Mouse (Mus musculus) frontal cortex, adult 2 months (tissue): ENCODE results near the gene Myh14. TPM values are rescaled to one million over a fixed set of nuclear protein-coding genes. Genes with fewer than 3 reads are reported as not detected.

Source experiments
- DNase-seq, 2 experiments: peaks; one replicate each; pipeline ENCODE4 v3.0.0; 2022; ENCODE audit warnings: low spot score in 1 of 2; ENCODE audit errors: extremely low spot score in 1 of 2
- polyA plus RNA-seq: library from polyadenylated mRNA; depleted of rRNA; stranded (reverse); fragments of >200 nt; gene quantifications from 2 replicates; pipeline ENCODE4 v1.2.3, GENCODE M21; 2012

The Myh14 gene
- polyA plus RNA-seq, 1 experiment = 17.5 TPM

DNA sequence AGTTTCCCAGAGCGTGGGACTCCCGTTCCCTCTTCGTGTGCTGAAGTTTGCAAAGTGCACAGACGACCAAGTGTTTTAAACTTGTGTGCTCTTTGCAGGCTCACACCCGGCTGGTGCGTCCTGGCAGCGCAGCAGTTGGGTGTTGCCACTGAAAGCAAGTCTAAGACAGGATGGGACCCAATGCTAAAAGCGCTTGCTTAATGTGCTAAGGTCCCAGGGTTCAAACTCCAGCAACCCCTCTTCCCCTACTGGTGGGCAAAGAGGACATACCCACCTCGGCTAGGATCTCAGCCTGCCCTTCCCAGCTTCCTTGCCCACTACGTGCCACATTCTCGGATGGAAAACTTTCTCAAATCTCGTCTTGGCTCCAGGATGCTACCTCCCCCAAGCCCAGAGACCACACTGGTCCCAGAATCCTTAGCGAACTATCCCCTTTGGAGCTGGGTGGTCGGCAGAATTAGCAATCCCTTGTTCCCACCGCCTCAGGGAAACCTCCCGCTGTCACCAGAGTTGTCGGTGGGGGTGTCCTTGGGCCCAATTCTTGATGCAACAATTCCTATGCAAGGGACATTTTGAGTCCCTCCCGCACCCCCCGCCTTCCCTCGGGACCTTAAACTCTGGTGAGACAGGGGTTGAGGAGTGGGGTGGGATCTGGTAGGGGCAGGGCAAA is 67.3 kb downstream of the Myh14 start:
- no peak for DNase-seq

DNA sequence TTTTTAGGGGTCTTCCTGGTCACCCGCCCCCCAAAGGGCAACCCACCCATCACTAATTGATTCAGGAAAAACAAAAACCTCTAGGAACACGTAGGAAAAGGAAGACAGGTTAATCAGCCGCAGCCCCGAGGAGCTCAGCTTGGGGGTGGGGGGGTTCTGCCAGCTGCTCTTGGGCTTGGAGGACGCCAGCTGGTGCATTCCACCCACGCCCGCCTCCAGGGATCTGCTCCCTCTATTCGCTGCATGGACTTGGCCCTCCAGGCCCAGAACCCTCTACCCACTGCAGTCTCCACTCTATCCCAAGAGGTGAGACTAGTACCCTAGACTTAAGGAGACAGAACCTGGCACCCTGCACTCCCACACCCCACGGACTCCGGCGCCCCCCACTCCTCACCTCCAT is 68.2 kb downstream of the Myh14 start:
- DNase-seq = peak in 1 of 2 experiments; percentile 88

DNA sequence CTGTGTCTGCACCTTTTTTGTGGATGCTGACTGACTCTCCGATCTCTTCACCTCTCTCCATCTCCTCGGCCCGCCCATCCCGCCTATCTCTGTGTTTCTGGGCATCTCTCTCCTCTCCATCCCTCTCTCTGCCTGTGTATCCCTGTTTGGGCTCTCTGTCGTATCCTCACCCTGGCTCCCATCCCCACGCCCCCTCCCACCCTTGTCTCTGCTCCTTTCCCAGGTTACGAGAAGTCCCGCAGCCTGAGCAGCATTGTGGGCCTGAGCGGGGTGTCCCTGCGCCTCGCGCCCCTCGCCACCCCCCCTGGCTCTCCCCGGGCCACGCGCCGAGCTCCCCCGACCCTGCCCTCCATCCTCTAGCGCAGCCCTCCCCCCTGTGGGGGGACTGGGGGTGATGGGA is 69.0 kb downstream of the Myh14 start:
- no peak for DNase-seq

DNA sequence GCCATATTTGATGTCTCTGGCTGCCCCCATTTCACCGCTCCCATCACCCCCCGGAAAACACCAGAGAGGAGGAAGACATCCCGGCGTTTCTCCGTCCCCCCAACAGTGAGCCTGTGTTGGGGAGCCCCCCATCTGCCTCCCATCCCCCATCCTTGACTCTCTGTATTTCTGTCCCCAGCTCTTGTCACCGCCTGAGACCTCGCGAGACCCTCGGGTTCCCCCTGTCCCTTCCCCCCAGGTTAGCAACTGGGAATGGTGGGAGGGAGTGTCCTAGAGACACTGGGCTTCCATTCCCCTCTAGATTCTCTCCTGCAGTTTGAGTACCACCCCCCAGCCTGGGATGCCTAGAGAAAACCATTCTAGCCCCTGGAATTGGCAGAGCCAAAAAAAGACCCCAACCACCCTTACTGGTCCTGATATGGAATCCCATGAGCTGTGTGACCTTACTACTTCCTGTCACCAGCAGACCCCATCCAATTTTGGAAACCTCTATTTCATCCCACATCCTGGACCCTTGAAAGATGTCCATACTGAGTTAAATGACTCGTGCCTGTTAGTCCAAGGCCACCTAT is 69.9 kb downstream of the Myh14 start:
- DNase-seq = no peak

DNA sequence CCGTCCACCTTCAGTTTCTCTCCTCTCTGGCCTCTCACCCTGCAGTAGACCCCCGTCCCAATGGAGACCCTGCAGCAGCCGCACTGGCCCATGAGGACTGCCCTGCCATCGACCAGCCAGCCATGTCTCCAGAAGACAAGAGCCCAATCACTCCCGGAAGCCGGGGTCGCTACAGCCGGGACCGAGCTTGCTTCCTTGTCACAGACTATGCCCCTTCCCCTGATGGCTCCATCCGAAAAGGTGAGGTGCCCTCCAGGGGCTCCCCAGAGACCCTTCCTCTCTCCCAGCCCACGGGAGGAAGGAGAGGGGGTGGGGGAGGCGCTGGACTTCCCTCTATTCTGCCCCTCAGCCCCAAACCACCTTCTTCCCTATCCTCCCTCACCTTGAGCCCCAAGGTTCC is 72.3 kb downstream of the Myh14 start:
- DNase-seq = no peak

DNA sequence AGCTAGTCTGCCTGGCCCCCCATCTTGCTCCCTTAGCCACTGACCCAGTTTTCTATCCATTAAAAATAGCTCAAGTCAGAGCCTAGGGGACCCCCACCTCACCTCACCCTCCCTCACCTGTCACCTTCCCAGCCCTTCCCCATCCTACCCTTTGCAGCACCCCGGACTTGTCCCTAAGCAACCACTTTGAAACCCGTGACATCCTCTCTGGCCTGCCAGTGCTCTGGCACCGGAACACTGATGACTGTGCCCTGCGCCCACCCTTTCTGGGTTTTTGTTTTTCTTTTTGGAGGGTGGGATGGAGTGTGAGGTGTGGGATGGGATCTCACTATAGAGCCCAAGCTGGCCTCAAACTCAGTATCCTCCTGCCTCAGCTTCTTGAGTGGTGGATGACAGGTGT is 73.0 kb downstream of the Myh14 start:
- no peak for DNase-seq

DNA sequence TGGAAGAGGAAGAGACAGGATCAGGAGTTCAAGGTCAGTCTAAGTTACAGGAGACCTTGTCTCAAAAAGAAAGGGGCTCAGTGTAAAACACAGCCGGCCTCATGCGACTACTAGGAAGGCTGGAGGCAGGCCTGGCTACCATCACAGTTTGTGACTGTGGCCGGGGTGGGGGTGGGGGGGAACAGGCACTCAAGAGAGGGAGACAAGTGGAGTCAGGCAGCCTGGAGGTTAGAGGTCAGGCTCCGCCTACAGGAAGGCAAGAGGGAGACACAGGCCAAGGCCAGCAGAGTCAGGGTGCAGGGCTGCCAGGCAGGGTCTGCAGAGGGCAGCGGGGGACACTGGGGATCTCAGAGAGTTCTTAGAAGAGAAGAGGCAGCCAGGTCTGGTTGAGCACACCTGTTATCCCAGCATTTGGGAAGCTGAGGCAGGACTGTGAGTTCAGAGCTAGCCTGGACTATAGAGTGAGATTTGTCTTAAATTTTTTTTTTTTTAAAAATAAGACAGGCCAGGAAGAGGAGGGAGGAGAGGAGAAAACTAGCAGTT is 73.6 kb downstream of the Myh14 start:
- no peak for DNase-seq

DNA sequence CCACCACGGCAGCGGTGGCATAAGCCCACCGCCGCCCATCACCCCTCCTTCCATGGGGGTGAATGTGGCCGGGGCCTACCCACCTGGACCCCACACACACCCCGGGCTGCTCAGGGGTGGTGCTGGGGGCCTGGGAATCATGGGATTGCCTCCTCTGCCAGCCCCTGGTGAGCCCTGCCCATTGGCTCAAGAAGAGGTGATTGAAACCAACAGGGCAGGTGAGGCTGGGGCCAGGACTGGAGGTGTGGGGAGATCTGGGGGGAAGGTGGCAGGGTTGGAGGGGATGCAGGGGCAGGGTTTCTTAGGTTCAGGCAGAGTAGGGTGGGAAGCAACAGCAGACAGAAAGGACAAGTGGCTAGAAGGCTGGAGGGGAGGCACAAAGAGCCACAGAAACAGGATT is 74.6 kb downstream of the Myh14 start:
- DNase-seq = no peak

DNA sequence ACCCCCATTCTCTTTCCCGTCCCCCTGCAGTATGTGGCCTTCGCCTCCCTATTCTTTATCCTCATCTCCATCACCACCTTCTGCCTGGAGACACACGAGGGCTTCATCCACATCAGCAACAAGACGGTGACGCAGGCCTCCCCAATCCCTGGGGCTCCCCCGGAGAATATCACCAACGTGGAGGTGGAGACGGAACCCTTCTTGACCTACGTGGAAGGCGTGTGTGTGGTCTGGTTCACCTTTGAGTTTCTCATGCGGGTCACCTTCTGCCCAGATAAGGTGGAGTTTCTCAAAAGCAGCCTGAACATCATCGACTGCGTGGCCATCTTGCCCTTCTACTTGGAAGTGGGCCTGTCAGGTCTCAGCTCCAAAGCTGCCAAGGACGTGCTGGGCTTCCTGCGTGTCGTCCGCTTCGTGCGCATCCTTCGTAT is 75.5 kb downstream of the Myh14 start:
- no peak for DNase-seq

DNA sequence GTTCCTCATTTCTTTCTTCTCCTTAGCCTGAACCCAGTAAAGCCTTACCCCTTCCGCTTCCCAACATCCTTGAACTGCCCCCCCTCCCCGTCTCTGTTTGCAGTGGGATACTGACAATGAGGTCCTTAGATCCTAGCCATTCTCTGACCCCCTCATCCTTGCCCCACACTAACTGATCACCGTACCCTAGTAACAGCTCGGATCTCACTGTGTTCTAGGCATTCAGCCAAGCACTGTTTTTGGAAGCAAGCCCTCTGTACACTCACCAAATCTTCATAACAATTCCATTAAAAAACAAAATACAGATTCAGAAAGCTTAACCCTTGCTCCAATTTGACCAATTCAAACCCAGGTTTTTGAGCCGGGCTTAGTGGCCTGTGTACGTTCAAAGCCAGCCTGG is 76.4 kb downstream of the Myh14 start:
- DNase-seq = peak in 1 of 2 experiments; percentile 75

DNA sequence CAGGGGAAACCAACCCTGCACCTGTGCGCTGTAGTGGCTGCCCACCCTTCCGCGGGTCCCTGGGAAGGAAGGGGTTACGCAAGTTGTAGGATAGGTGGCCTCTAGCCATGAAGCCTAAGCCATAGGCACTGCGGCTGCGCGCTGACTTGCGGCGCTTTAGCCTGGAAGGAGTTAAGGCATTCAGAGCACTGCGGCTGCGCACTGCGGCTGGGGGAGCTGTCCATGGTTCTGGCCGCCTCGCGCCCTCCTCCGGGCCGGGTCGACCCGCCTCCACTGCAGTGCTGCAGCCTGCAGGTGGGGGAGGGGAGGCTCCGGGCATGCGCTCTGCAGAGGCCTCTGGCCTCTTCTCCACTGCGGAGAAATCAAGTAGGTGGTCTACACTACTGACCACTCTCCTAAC is 76.9 kb downstream of the Myh14 start:
- DNase-seq = peak; percentile 76 to 91

DNA sequence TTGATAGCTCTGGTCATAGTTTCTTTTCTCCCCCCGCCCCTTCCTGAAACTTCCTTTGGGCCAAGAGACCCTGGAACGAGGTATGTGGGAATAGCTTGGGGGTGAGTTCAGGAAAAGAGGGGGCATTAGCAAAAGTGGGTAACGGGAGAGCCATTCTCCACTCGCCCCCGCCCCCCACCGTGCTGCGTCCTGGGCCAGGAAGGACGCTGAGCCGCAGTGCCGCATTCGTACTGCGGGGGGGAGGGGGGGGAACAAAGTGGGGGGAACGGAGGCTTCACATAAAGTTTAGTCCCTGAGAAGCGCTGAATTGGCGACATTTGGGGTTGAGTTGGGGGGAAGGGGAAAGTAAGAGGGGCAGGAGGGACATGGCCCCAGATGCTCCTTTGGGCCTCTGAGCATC is 77.6 kb downstream of the Myh14 start:
- DNase-seq = no peak

DNA sequence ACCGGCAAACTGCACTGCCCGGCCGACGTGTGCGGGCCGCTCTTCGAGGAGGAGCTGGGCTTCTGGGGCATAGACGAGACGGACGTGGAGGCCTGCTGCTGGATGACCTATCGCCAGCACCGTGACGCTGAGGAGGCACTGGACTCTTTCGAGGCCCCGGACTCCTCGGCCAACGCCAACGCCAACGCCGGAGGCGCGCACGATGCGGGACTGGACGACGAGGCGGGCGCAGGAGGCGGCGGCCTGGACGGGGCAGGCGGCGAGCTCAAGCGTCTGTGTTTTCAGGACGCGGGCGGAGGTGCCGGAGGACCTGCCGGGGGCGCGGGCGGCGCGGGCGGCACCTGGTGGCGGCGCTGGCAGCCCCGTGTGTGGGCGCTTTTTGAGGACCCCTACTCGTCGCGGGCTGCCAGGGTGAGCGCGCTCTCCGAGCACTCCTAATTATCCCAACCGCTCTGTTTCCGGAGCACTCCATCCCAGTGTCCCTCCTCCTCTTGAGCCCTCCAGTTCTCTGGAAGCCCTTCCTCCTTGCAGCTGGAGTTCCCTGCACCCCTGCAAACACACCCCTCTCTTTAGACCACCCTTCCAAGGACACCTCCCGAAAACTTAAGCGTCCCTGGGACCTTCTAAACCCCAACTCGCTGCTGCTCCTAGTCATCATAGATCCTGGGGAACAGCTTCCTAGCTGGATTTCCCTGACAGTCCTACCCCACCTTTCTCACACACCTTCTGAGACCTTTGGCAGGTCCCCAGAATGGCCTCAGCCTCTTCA is 79.1 kb downstream of the Myh14 start:
- no peak for DNase-seq

DNA sequence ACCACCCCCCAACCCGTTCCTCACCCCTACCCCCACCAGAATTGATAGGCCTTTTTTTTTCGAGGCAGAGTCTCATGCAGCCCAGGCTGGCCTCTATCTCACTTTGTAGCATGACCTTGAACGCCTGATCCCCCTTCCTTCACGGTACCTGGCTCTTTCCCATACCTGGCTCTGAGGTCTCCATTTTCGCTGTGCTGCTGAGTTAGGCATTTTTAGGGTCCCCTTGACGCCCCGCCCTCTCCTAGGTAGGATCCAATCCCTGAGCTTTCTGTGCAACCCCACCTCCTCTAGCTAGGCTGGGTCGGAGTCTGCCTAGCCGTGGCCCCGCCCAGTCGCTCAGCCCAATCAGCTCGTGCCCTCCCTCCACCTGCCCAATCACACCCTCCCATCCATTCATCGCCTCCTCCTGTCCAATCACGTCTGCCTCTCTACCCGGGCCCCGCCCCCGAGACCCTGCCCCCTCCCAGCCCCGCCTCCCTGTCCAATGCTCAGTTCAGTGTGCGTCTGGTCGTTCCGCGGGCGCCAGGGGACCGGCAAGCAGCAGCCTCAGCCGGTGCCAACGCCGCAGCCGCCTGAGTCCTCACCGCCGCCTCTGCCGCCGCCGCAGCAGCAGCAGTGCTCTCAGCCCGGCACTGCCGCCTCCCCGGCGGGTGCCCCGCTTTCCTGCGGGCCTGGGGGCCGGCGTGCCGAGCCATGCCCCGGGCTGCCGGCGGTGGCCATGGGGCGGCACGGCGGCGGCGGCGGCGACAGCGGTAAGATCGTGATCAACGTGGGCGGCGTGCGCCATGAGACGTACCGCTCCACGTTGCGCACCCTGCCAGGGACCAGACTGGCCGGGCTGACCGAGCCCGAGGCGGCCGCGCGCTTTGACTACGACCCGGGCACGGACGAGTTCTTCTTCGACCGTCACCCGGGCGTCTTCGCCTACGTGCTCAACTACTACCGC is 80.0 kb downstream of the Myh14 start, which contains the start of gene Kcnc3:
Gene Kcnc3 (plus strand): TSS at position 263 of the 946 bp plus-strand sequence.
- DNase-seq = peak; percentile 94

DNA sequence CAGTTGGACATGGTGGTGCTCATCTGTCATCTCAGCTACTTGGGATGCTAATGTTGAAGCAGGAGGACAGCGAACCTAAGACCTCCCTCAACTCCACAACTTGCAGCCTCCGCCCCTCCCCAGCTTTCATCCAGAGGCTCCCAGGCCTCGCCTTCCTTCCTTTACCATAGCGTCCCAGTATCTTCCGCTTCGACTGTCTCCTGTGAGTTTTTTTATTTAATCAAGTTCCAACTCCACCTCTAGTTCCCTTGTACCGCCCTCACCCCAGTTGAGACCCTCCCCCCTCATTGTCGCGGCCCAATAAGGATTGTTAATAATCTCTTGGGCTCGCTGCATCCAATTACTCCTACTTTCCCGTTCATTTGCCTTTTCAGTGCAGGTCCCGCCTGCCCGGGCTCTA is 80.7 kb downstream of the Myh14 start:
- DNase-seq = no peak

DNA sequence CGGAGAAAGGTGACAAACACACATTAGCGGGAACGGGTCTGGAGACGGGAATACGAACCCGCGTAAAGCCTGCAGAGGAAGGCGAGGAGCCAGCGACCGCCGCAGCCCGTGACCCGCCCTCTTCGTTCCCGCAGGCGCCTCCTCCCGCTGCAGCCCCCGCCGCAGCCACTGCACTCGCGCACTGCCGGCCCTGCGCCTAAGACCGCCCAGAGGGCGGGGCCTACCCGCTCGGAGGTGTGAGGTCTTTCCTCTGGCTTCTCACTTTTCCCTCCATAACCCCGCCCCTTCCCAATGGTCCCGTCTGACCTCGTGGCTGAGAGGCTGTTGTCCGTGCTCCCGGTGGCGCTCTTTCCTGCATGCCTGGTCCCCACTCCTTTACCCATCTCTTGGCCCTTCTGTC is 81.5 kb downstream of the Myh14 start:
- DNase-seq = peak in 1 of 2 experiments; percentile 78

DNA sequence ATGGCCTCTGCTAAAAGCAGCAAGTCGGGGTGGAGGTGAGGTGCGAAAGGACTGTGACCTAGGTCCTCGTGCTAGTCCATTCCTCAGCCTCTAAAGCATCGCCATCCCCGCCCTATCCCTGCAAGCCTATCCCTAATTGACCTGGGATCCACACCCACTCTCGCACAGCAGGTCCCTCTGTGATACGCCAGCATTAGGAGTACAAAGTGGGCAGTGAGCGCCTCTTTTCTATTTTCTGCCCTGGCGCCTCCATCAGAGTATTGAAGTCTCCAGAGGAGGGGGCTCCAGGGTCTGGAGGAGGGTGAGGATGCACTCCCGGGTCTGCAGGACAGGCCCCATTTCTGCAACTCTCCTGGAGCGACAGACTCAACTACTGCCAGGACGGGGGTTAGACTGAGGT is 82.3 kb downstream of the Myh14 start:
- DNase-seq = no peak

DNA sequence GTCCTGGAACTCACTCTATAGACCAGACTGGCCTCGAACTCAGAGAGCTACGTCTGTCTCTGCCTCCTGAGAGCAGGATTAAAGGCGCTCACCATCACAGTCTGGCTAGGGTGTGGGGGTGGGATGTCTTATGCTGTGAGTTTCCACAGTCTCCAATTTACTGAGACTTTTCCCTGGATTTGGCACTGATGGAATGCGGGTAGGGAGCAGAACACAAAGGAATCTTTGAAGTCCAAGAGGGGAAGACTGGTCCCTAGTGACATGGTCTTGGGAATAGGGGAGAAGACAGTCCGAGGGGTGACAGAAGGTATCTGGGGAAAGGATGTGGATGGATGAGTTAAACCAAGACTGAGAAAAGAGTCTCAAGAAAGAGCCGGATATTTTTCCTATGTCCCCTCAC is 83.0 kb downstream of the Myh14 start:
- no peak for DNase-seq

DNA sequence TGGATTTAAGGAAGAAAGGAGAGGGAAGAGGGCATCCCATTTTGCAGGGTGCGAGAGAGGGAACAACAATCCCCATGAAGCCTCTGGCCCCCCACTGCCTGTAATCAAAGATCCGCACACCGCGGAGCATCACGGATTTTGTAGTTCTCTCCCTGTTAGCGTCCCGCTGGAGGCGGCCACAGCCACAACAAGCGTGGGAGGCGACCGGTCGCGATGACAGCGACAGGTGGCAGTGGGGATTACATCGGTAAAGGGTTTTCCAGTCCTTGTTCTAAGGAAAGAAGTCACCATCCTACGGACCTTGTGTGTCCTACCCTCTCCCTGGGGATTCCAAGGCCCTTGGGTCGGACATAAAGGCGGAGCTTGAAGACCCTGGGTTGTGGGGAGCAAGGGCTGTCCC is 83.7 kb downstream of the Myh14 start:
- peak; percentile 69 to 87 for DNase-seq

DNA sequence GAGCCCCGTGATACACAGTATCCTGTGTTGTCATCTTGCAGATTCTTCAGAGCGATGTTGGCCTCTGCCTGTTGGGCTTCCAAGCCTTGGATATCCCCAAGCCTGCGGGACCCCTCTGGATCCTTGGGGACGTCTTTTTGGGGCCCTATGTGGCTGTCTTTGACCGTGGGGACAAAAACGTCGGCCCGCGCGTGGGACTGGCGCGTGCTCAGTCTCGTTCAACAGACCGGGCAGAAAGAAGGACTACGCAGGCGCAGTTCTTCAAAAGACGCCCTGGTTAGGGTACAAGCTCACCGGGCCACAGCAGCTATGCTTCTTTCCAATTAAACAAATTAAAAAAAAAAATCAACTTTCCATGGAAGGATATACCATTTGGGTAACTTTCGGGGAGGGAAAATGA is 84.1 kb downstream of the Myh14 start:
- peak in 1 of 2 experiments; percentile 86 for DNase-seq
